In the genomic region with DNA sequence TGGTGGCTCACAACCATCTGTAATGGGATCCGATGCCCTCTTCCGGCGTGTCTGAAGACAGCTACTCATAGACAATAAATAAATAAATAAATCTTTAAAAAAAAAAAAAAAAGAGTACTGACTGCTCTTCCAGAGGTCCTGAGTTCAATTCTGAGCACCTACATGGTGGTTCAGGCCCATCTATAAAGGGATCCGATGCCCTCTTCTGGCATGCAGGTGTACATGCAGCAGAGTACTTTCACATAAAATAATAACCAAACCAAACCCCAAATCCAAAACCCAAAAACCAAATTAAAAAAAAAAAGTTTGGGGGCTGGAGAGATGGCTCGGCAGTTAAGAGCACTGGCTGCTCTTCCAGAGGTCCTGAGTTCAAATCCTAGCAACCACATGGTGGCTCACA, we compare ENCODE assay signal across 29 mouse cellular contexts. TPM values are rescaled to one million over a fixed set of nuclear protein-coding genes. Genes with fewer than 3 reads are reported as not detected.
DNase-seq lines count a peak whose midpoint lies in the region; ATAC-seq and TF ChIP-seq lines count a peak whose summit lies in the region.
"Not testable (repeated sequence)": the region's sequence is repeated elsewhere in the genome, so short reads cannot be mapped to it uniquely, and the experiment has no call there.
"Had no signal": no experiment of that assay in that cellular context is flagged by ENCODE, and none has a peak within 500 bp of the region (broad histone marks: within the 10 kb centered on the region; RNA-seq: fewer than 3 reads in every experiment).

No protein-coding gene starts in this region.

- intact Hi-C loops in heart, adult 2 months (cut with DNase I), result not testable (repeated sequence)

- peaks cover 53% of the 10 kb centered on the region for H3K4me1 ChIP-seq in E14TG2a.4 (replicated peaks; ENCODE audit: low read depth, low read length)
- H3K4me1 ChIP-seq in heart, adult 2 months (ENCODE audit: control insufficient read depth, insufficient read depth, low read length); intestine, postnatal 0 days (replicated peaks; ENCODE audit: control insufficient read depth, insufficient read depth, low read length); midbrain, embryonic 11.5 days (ENCODE audit: control insufficient read depth, insufficient read depth, low read length): not testable (repeated sequence)
- peaks cover 25 to 35% of the 10 kb centered on the region in 2 experiments for H3K4me1 ChIP-seq in liver, embryonic 14.5 days (replicated peaks; ENCODE audit: control insufficient read depth in 2 of 2, insufficient read depth in 2 of 2, low read length in 1 of 2)

- not testable (repeated sequence) for H3K79me2 ChIP-seq in heart, adult 2 months (replicated peaks; ENCODE audit: control insufficient read depth, insufficient read depth, low read length)

- H3K27ac ChIP-seq in heart, adult 2 months; intestine, postnatal 0 days (ENCODE audit: low read depth, low read length); layer of hippocampus, adult 2 months; liver, embryonic 14.5 days; midbrain, embryonic 11.5 days (ENCODE audit: low read depth, low read length): not testable (repeated sequence)

- not testable (repeated sequence) for H3K4me3 ChIP-seq in E14TG2a.4 (replicated peaks; ENCODE audit: low read length); heart, adult 2 months; intestine, postnatal 0 days (ENCODE audit: low read depth, low read length); layer of hippocampus, adult 2 months; liver, embryonic 14.5 days (ENCODE audit: insufficient read depth in 1 of 2, low read depth in 2 of 2, low read length in 2 of 2); midbrain, embryonic 11.5 days (ENCODE audit: low read depth, low read length)

- TF ChIP-seq EP300 in heart, adult 2 months (IDR thresholded peaks at IDR 0.05; ENCODE audit: insufficient read depth, low read depth, low read length); liver, embryonic 14.5 days (IDR thresholded peaks at IDR 0.05; ENCODE audit: low read depth): not testable (repeated sequence)

- WGBS in heart, adult 2 months, result 75% methylated on average over 5 of the region's 5 CpGs
- 88% methylated on average over 5 of the region's 5 CpGs for WGBS in intestine, postnatal 0 days
- WGBS in liver, embryonic 14.5 days (ENCODE audit: insufficient replicate concordance), result 75% methylated on average over 5 of the region's 5 CpGs
- 85% methylated on average over 5 of the region's 5 CpGs for WGBS in midbrain, embryonic 11.5 days

- not testable (repeated sequence) for H3K36me3 ChIP-seq in E14TG2a.4 (ENCODE audit: insufficient read depth, low read length); heart, adult 2 months (ENCODE audit: control insufficient read depth, insufficient read depth, low read length); intestine, postnatal 0 days (ENCODE audit: control insufficient read depth, insufficient read depth); liver, embryonic 14.5 days (replicated peaks; ENCODE audit: control insufficient read depth, insufficient read depth, low read depth); midbrain, embryonic 11.5 days (ENCODE audit: control insufficient read depth, insufficient read depth, low read length)

- TF ChIP-seq POLR2A in heart, adult 2 months (IDR thresholded peaks at IDR 0.05; ENCODE audit: insufficient read depth, low read depth, low read length), result not testable (repeated sequence)

- not testable (repeated sequence) for H3K9ac ChIP-seq in heart, adult 2 months (ENCODE audit: low read depth, low read length); intestine, postnatal 0 days (ENCODE audit: low read depth, low read length); liver, embryonic 14.5 days (replicated peaks); midbrain, embryonic 11.5 days (ENCODE audit: low read length)

- H3K4me2 ChIP-seq in intestine, postnatal 0 days (replicated peaks; ENCODE audit: low read depth); liver, embryonic 14.5 days (ENCODE audit: low read depth); midbrain, embryonic 11.5 days: not testable (repeated sequence)

- CTCF ChIA-PET in Patski (lab: Charles Lee), result interaction anchor here (1.2 to 6.9 kb wide), 5 partner anchors 18 to 102 kb away, joined by 3 to 74 read pairs (median 16); a partner anchor contains a TSS

- H3K9me3 ChIP-seq in E14TG2a.4 (ENCODE audit: low read length), result peaks cover 10% of the 10 kb centered on the region
- H3K9me3 ChIP-seq in intestine, postnatal 0 days (ENCODE audit: control insufficient read depth); liver, embryonic 14.5 days (ENCODE audit: control insufficient read depth, low read length); midbrain, embryonic 11.5 days (ENCODE audit: control insufficient read depth, low read length): not testable (repeated sequence)

- H3K27me3 ChIP-seq in E14TG2a.4 (ENCODE audit: insufficient read depth, low read length); Patski; heart, adult 2 months (ENCODE audit: control insufficient read depth, insufficient read depth, low read length); intestine, postnatal 0 days (replicated peaks; ENCODE audit: control insufficient read depth, insufficient read depth, low read length); liver, embryonic 14.5 days (ENCODE audit: control insufficient read depth, insufficient read depth, low read length); midbrain, embryonic 11.5 days (ENCODE audit: control insufficient read depth, insufficient read depth, low read length): not testable (repeated sequence)

- TF ChIP-seq CTCF in E14TG2a.4 (conservative IDR thresholded peaks at IDR 0.05; ENCODE audit: low read length) (peak; percentile 22), Patski (IDR thresholded peaks at IDR 0.05) (peak; percentile 56)
- peak; percentile 29 for TF ChIP-seq CTCF in heart, adult 2 months (IDR thresholded peaks at IDR 0.05)
- peak; percentile 48 for TF ChIP-seq CTCF in intestine, postnatal 0 days (IDR thresholded peaks at IDR 0.05; ENCODE audit: low read depth)
- peak; percentile 37 for TF ChIP-seq CTCF in layer of hippocampus, adult 2 months (conservative IDR thresholded peaks at IDR 0.05)
- TF ChIP-seq CTCF in liver, embryonic 14.5 days (IDR thresholded peaks at IDR 0.05; ENCODE audit: low read depth), result peak; percentile 38; the same call in 1 of the 2 replicates

- not testable (repeated sequence) for DNase-seq in Patski (ENCODE audit: low read depth, low spot score); heart, adult 2 months; layer of hippocampus, adult 2 months (ENCODE audit: low spot score in 2 of 2); liver, embryonic 14.5 days (ENCODE audit: low read depth in 3 of 3, low spot score in 3 of 3)
- peak; percentile 10 for DNase-seq in midbrain, embryonic 11.5 days (ENCODE audit: low spot score, missing footprints)

- not testable (repeated sequence) for ATAC-seq in Patski; intestine, postnatal 0 days; liver, embryonic 14.5 days (ENCODE audit: insufficient read depth); midbrain, embryonic 11.5 days (ENCODE audit: low FRiP score)

- POLR2A ChIA-PET in Patski (lab: Charles Lee), result interaction anchor here (0.6 kb wide), 1 partner anchor 101 kb away, joined by 3 read pairs; no protein-coding TSS in a partner anchor

- in situ Hi-C loops in Patski (cut with MboI; ENCODE audit: low pct_unique_long_range_greater_than_20kb), result not testable (repeated sequence)

RNA-seq across cellular contexts. Expression of a gene that starts 3.2 kb away (rescaled TPM):
- polyA plus RNA-seq in Patski (2021), result 379 TPM
- 100 to 1,000 TPM; 121 to 137 TPM for total RNA-seq in heart, adult 2 months (2021)
- 38.3 and 58.2 TPM in 2 replicates for polyA plus RNA-seq in heart, adult 2 months (2012; rRNA removed)
- 151 and 182 TPM in 2 replicates for polyA plus RNA-seq in intestine, postnatal 0 days (2015; fragmentation: Nextera tagmentation; extraction: Ambion mirVana)
- 10 to 100 TPM; 46.2 to 49.4 TPM for total RNA-seq in layer of hippocampus, adult 2 months (2021)
- 6.6 and 7.9 TPM in 2 replicates for polyA plus RNA-seq in liver, embryonic 14.5 days (2012; rRNA removed)
- polyA plus RNA-seq in liver, embryonic 14.5 days (2014; fragmentation: Nextera tagmentation; extraction: Ambion mirVana), result 6.9 and 7.3 TPM in 2 replicates
- 1.1 and 3.8 TPM in 2 replicates for polyA plus RNA-seq in midbrain, embryonic 11.5 days (2014; fragmentation: Nextera tagmentation; extraction: Ambion mirVana)
- polyA plus RNA-seq: erythroblast, embryonic 14.5 days had no signal

RNA-seq across cellular contexts. Expression of a gene that starts 10.3 kb away (rescaled TPM):
- polyA plus RNA-seq in Patski (2021), result not detected
- not detected for total RNA-seq in heart, adult 2 months (2021)
- polyA plus RNA-seq in heart, adult 2 months (2012; rRNA removed), result 1.1 TPM in 1 of 2 replicates, not detected in the other
- polyA plus RNA-seq in intestine, postnatal 0 days (2015; fragmentation: Nextera tagmentation; extraction: Ambion mirVana), result 68.7 and 72.6 TPM in 2 replicates
- total RNA-seq in layer of hippocampus, adult 2 months (2021), result not detected
- 78.5 and 87.0 TPM in 2 replicates for polyA plus RNA-seq in liver, embryonic 14.5 days (2012; rRNA removed)
- 65.7 and 69.6 TPM in 2 replicates for polyA plus RNA-seq in liver, embryonic 14.5 days (2014; fragmentation: Nextera tagmentation; extraction: Ambion mirVana)
- not detected in 2 replicates for polyA plus RNA-seq in midbrain, embryonic 11.5 days (2014; fragmentation: Nextera tagmentation; extraction: Ambion mirVana)
- total RNA-seq: gastrocnemius, adult 18-20 months; gastrocnemius, postnatal 36 days; granulocyte monocyte progenitor cell, adult 5-6 weeks; heart, adult 8-10 months; heart, postnatal 10 days; heart, postnatal 36 days had no signal
- polyA plus RNA-seq: brain, embryonic 14.5 days; cortical plate, adult 2 months; embryonic facial prominence, embryonic 10.5 days; forebrain, embryonic 12.5 days; forebrain, embryonic 15.5 days; heart, embryonic 14.5 days; hindbrain, embryonic 10.5 days; hindbrain, embryonic 13.5 days; hindbrain, embryonic 16.5 days had no signal

RNA-seq across cellular contexts. Expression of a gene that starts 11.3 kb away (rescaled TPM):
- 1,288 TPM for polyA plus RNA-seq in Patski (2021)
- 100 to 1,000 TPM; 356 to 371 TPM for total RNA-seq in heart, adult 2 months (2021)
- 480 and 490 TPM in 2 replicates for polyA plus RNA-seq in heart, adult 2 months (2012; rRNA removed)
- 746 and 756 TPM in 2 replicates for polyA plus RNA-seq in intestine, postnatal 0 days (2015; fragmentation: Nextera tagmentation; extraction: Ambion mirVana)
- 100 to 1,000 TPM; 395 to 398 TPM for total RNA-seq in layer of hippocampus, adult 2 months (2021)
- 230 and 274 TPM in 2 replicates for polyA plus RNA-seq in liver, embryonic 14.5 days (2012; rRNA removed)
- 511 and 557 TPM in 2 replicates for polyA plus RNA-seq in liver, embryonic 14.5 days (2014; fragmentation: Nextera tagmentation; extraction: Ambion mirVana)
- 337 and 342 TPM in 2 replicates for polyA plus RNA-seq in midbrain, embryonic 11.5 days (2014; fragmentation: Nextera tagmentation; extraction: Ambion mirVana)

RNA-seq across cellular contexts. Expression of a gene that starts 32.3 kb away (rescaled TPM):
- polyA plus RNA-seq in Patski (2021), result not detected
- not detected for total RNA-seq in heart, adult 2 months (2021)
- not detected in 2 replicates for polyA plus RNA-seq in heart, adult 2 months (2012; rRNA removed)
- polyA plus RNA-seq in intestine, postnatal 0 days (2015; fragmentation: Nextera tagmentation; extraction: Ambion mirVana), result not detected in 2 replicates
- total RNA-seq in layer of hippocampus, adult 2 months (2021), result not detected
- polyA plus RNA-seq in liver, embryonic 14.5 days (2012; rRNA removed), result 0.16 and 0.17 TPM in 2 replicates
- 0.20 and 0.44 TPM in 2 replicates for polyA plus RNA-seq in liver, embryonic 14.5 days (2014; fragmentation: Nextera tagmentation; extraction: Ambion mirVana)
- polyA plus RNA-seq in midbrain, embryonic 11.5 days (2014; fragmentation: Nextera tagmentation; extraction: Ambion mirVana), result not detected in 2 replicates
- total RNA-seq: adrenal gland, adult 2 months; adrenal gland, postnatal 25 days; gastrocnemius, adult 18-20 months; gastrocnemius, postnatal 10 days; gastrocnemius, postnatal 36 days; granulocyte monocyte progenitor cell, adult 5-6 weeks; heart, adult 8-10 months; heart, postnatal 10 days; heart, postnatal 36 days had no signal
- polyA plus RNA-seq: adrenal gland, adult 2 months; brain, embryonic 14.5 days; cortical plate, adult 2 months; embryonic facial prominence, embryonic 10.5 days; embryonic facial prominence, embryonic 13.5 days; erythroblast, embryonic 14.5 days; forebrain, embryonic 12.5 days; forebrain, embryonic 15.5 days; heart, embryonic 11.5 days; heart, embryonic 14.5 days; hindbrain, embryonic 10.5 days; hindbrain, embryonic 13.5 days; hindbrain, embryonic 16.5 days; inflammation-experienced regulatory T-cells, adult 6 months had no signal

RNA-seq across cellular contexts. Expression of a gene that starts 36.5 kb away (rescaled TPM):
- polyA plus RNA-seq in Patski (2021), result 231 TPM
- 1,000 to 10,000 TPM; 1,031 to 1,231 TPM for total RNA-seq in heart, adult 2 months (2021)
- 1,078 and 1,145 TPM in 2 replicates for polyA plus RNA-seq in heart, adult 2 months (2012; rRNA removed)
- 244 and 255 TPM in 2 replicates for polyA plus RNA-seq in intestine, postnatal 0 days (2015; fragmentation: Nextera tagmentation; extraction: Ambion mirVana)
- 100 to 1,000 TPM; 240 to 245 TPM for total RNA-seq in layer of hippocampus, adult 2 months (2021)
- polyA plus RNA-seq in liver, embryonic 14.5 days (2012; rRNA removed), result 67.5 and 84.8 TPM in 2 replicates
- polyA plus RNA-seq in liver, embryonic 14.5 days (2014; fragmentation: Nextera tagmentation; extraction: Ambion mirVana), result 159 and 168 TPM in 2 replicates
- 180 TPM in 2 replicates for polyA plus RNA-seq in midbrain, embryonic 11.5 days (2014; fragmentation: Nextera tagmentation; extraction: Ambion mirVana)

Comparison
In these comparisons a context has a peak if more than half of its experiments do, and no peak if none do; other contexts are left out.
1. RNA of a gene that starts 10.3 kb away (polyA plus RNA-seq): 65.7 to 87.0 TPM in liver, embryonic 14.5 days and 68.7 to 72.6 TPM in intestine, postnatal 0 days; 1.1 TPM in heart, adult 2 months, not detected in Patski (single experiment) and not detected in midbrain, embryonic 11.5 days; every median in the first group is over 10 times any median in the second.
2. Peak in every context shown above with its lines, with median percentiles within 50 percentile points of each other: CTCF ChIP-seq.